Mouse (Mus musculus): Measurements from ENCODE around the gene Csnk2b.
A peak's percentile ranks its signal among the peaks of the same experiment; 100 is the strongest.

Csnk2b gene

GRCm38 (mm10) chr17:35085208-35085865 lies 36.5 kb downstream of the Csnk2b start, which contains the start of gene Ly6g6f:
TSS of gene Ly6g6f (minus strand) at chr17:35085610.
- no peak for DNase-seq

DNA sequence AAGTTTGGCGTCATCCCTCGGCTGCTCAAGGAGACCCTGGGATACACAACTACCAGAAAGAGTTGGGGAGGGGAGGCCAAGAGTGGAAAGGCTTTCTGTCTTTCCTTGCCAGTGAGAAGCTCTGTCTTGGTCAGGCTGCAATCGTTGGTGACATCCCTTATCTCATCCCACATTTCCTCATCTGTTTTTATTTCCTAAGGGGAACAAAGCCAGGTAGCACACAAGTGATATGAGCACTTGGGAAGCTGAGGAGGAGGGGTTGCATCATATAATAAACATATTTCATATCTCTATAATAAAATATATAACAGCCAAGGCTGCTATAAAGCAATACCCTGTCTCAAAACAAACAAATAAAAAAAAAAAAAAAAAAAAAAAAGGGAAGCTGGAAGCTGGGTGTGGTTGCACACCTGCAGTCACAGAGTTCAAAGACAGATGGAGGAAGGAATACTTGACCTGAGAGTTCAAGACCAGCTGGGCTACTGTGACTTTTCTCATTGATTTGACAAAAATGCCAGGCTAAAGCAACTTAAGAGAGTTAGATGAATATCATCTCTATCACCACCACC lies 37.8 kb downstream of the Csnk2b start:
- DNase-seq: no peak

GRCm38 (mm10) chr17:35082841-35083576 lies 38.8 kb downstream of the Csnk2b start:
- DNase-seq: no peak

GRCm38 (mm10) chr17:35080710-35081109 lies 41.1 kb downstream of the Csnk2b start:
- DNase-seq: no peak

GRCm38 (mm10) chr17:35080248-35080647 lies 41.6 kb downstream of the Csnk2b start:
- DNase-seq: no peak

GRCm38 (mm10) chr17:35079778-35080177 lies 42.1 kb downstream of the Csnk2b start:
- no peak for DNase-seq

DNA sequence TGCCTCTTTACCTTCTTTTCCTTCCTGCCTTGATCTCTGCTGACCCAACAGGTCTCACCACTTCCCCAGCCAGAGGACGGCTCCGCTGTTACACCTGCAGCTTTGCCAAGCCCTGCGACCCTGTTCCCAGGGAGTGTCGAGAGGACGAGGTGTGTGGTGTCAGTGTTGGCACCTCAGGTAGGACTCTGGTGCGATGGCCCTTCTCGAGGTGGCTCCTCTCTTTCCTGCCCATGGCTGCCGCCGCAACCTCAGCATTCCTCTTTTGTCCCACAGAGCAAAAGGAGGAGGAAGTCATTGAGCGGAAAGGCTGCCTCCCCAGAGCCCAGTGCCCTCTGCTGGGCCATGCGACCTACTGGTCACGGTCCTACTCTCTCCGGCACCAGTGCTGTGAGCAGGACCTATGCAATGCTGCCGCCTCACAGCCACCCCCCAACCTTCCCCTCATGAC lies 44.0 kb downstream of the Csnk2b start, which contains the start of gene Ly6g6d:
TSS of gene Ly6g6d (minus strand) at position 280 of the 448 bp plus-strand sequence.
- DNase-seq: peak; percentile 75

GRCm38 (mm10) chr17:35077285-35077684 lies 44.6 kb downstream of the Csnk2b start:
- no peak for DNase-seq

- no peak for DNase-seq
Observed at GRCm38 (mm10) chr17:35076507-35077176, 45.2 kb downstream of the Csnk2b start, which contains the start of gene Ly6g6e. TSS of gene Ly6g6e (plus strand) at chr17:35076902.

DNA sequence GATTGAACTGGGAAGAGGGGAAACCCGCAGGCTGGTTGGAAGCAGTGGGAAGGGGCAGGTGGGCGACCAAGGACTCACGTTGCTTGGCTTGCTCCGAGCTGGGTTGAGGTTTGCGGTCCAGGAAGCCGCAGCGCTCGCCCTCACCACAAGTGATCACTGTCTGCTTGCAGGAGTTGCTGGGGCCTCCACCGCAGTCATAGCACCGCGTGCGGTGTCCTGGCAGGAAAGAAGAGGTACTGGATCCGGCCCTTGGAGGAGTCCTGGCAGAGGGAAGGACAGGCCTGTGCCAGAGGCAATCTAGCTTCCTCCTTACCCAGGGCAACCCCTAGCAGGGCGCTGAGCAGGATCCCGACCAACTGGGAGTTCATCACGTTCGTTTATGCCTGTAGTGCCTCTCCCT lies 47.8 kb downstream of the Csnk2b start:
- no peak for DNase-seq

GRCm38 (mm10) chr17:35071454-35071853 lies 50.4 kb downstream of the Csnk2b start:
- DNase-seq: no peak

DNA sequence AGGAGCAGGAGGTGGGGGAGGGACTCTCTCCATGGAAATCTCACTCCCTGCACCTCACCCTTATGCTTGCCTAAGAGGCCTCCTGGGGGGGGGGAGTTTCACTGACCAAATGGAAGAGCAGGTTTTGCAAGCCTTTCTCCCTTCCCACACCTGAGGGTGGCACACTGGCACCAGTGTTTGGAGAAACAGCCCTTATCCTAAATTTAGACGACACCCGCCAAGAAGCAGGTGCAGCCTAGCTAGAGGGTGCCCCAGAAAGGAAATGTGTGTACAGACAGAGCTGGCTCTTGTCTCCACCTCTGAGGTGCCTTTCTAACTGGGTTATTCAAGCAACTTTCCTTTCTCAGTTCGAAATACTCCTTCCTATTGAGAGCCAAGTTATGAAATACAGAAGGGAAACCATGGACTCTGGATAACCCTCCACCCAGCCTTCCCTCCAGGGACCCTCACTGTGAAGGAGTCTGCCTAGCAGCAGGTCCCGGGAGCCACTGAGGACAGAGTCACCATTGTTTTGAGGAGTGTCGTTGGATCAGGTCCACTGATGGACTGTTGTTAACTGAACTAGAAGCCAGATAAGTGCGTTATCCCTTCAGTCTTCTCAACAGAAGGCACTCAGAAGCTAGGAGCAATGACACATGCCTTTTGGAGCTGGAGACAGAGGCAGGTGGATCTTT lies 51.2 kb downstream of the Csnk2b start:
- DNase-seq: no peak

- no peak for DNase-seq
Observed at GRCm38 (mm10) chr17:35068213-35068914, 53.5 kb downstream of the Csnk2b start.

All from lung, postnatal 14 days (tissue).